Mouse (Mus musculus): Measurements from ENCODE around the gene Vwa8. TPM values are rescaled to one million over a fixed set of nuclear protein-coding genes. Genes with fewer than 3 reads are reported as not detected.

Vwa8 gene
- polyA plus RNA-seq, 2 experiments, result 11.8 to 14.0 TPM

- WGBS, result 74% methylated on average over 12 of the region's 12 CpGs
- Histone ChIP-seq H3K27ac (replicated peaks; ENCODE audit: low read depth, low read length) (no peak overlapping the region), H3K36me3 (ENCODE audit: control insufficient read depth, insufficient read depth, low read length) (no peaks in the 10 kb centered on the region), H3K4me2 (replicated peaks; ENCODE audit: low read depth, low read length, severe bottlenecking) (no peak overlapping the region), H3K4me1 (ENCODE audit: control insufficient read depth, insufficient read depth, low read length) (no peaks in the 10 kb centered on the region), H3K9me3 (ENCODE audit: control insufficient read depth, low read length) (no peaks in the 10 kb centered on the region), H3K27me3 (ENCODE audit: control insufficient read depth, insufficient read depth, low read length) (no peaks in the 10 kb centered on the region), H3K4me3 (replicated peaks; ENCODE audit: low read length) (no peak overlapping the region), H3K9ac (ENCODE audit: low read depth, low read length, severe bottlenecking) (no peak overlapping the region)
- no peak for TF ChIP-seq POLR2A (IDR thresholded peaks at IDR 0.05; ENCODE audit: borderline replicate concordance, extremely low read depth, insufficient read depth, insufficient read length)
- ATAC-seq (ENCODE audit: low FRiP score, low read depth) (no peak), DNase-seq (ENCODE audit: low spot score) (no peak)
Measured at GRCm38 (mm10) chr14:79243038-79243883, 394.4 kb downstream of the Vwa8 start.

DNA sequence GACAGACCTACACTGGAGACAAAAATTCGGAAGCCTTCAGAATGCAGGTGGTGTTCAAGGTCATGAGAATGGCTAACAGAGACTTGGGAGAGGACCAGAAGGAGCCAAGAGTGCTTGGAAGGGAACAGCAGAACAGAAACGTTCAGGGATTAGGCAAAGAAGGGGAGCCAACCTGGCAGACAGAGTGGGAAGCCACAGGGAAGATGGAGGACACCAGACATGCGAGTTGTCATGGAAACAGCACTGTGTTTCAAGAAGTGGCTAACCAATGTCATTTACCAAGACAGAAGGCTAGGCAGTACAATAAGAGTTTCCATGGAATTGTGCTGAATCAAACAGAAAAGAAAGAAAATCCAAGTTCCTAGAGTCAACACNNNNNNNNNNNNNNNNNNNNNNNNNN, 395.7 kb downstream of the Vwa8 start:
- ATAC-seq (ENCODE audit: low FRiP score, low read depth), result no peak
- WGBS, result 61% methylated on average over 3 of the region's 3 CpGs
- H3K36me3 ChIP-seq (ENCODE audit: control insufficient read depth, insufficient read depth, low read length), result no peaks in the 10 kb centered on the region
- no peak overlapping the region for H3K4me3 ChIP-seq (replicated peaks; ENCODE audit: low read length)
- H3K9ac ChIP-seq (ENCODE audit: low read depth, low read length, severe bottlenecking), result no peak overlapping the region
- no peaks in the 10 kb centered on the region for H3K9me3 ChIP-seq (ENCODE audit: control insufficient read depth, low read length)
- H3K4me2 ChIP-seq (replicated peaks; ENCODE audit: low read depth, low read length, severe bottlenecking), result no peak overlapping the region
- no peak for TF ChIP-seq POLR2A (IDR thresholded peaks at IDR 0.05; ENCODE audit: borderline replicate concordance, extremely low read depth, insufficient read depth, insufficient read length)
- no peak overlapping the region for H3K27ac ChIP-seq (replicated peaks; ENCODE audit: low read depth, low read length)
- no peaks in the 10 kb centered on the region for H3K27me3 ChIP-seq (ENCODE audit: control insufficient read depth, insufficient read depth, low read length)
- no peaks in the 10 kb centered on the region for H3K4me1 ChIP-seq (ENCODE audit: control insufficient read depth, insufficient read depth, low read length)
- DNase-seq (ENCODE audit: low spot score), result no peak

DNA sequence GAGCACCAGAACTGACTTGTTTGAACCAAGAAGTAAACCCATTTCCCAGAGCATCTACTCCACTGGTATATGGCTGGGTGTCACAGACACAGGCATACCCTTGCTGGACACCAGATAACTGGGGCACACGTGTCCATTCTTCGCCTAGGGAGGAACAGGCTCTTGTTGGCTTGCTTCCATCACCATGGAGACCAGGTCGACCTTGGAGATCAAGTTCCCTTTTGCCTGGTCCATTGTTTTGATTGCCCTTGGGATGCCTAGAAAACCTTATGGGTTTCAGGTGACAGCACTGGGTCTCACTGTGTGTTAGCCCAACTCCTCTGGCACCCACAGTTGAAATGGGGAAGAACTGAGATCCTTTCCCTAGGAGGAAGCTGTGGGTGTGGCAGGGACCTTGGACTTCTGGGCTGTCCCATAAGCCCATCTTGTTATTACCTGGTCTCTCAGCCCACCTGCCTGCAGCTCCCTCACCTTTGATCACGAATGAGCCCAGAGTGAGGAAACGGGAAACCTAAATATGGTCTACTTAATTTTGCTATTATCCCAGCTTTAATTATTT, 403.0 kb downstream of the Vwa8 start:
- no peaks in the 10 kb centered on the region for H3K36me3 ChIP-seq (ENCODE audit: control insufficient read depth, insufficient read depth, low read length)
- no peak for TF ChIP-seq POLR2A (IDR thresholded peaks at IDR 0.05; ENCODE audit: borderline replicate concordance, extremely low read depth, insufficient read depth, insufficient read length)
- ATAC-seq (ENCODE audit: low FRiP score, low read depth) (no peak), DNase-seq (ENCODE audit: low spot score) (no peak)
- H3K4me2 ChIP-seq (replicated peaks; ENCODE audit: low read depth, low read length, severe bottlenecking), result no peak overlapping the region
- H3K4me3 ChIP-seq (replicated peaks; ENCODE audit: low read length), result no peak overlapping the region
- no peaks in the 10 kb centered on the region for H3K4me1 ChIP-seq (ENCODE audit: control insufficient read depth, insufficient read depth, low read length)
- no peaks in the 10 kb centered on the region for H3K9me3 ChIP-seq (ENCODE audit: control insufficient read depth, low read length)
- no peak overlapping the region for H3K27ac ChIP-seq (replicated peaks; ENCODE audit: low read depth, low read length)
- no peaks in the 10 kb centered on the region for H3K27me3 ChIP-seq (ENCODE audit: control insufficient read depth, insufficient read depth, low read length)
- WGBS, result 73% methylated on average over 5 of the region's 5 CpGs
- H3K9ac ChIP-seq (ENCODE audit: low read depth, low read length, severe bottlenecking), result no peak overlapping the region

Other genes starting within 250 kb of the Vwa8 start
- gene Dgkh, start 116.3 kb upstream of the Vwa8 start, polyA plus RNA-seq (2012; rRNA removed), result 2.1 and 2.3 TPM in 2 replicates
- 2.2 TPM in 2 replicates for gene Dgkh, start 116.3 kb upstream of the Vwa8 start, polyA plus RNA-seq (2014; fragmentation: Nextera tagmentation; extraction: Ambion mirVana)

Data from limb, embryonic 14.5 days (tissue).